Mouse (Mus musculus) liver, adult 2 months (tissue): ENCODE data around the gene Gtpbp8. TPM values are rescaled to one million over a fixed set of nuclear protein-coding genes. Genes with fewer than 3 reads are reported as not detected.

Source experiments
- DNase-seq: peaks from one replicate; pipeline ENCODE4 v3.0.0-alpha.2; 2011; ENCODE audit warnings: low read depth, low spot score; ENCODE audit errors: extremely low read depth
- H3K27ac ChIP-seq: fragments of 200-500 bp; replicated peaks from 2 replicates; pipeline ENCODE4 v1.5.1; 2012; ENCODE audit warnings: low read depth, mild to moderate bottlenecking, control low read depth, inconsistent platforms, low read length; ENCODE audit not compliant: insufficient read depth
- H3K27me3 ChIP-seq: fragments of 200-500 bp; 2 replicates; pipeline ENCODE4 v1.6.1; 2012; ENCODE audit warnings: mild to moderate bottlenecking, moderate library complexity, low read length, inconsistent platforms; ENCODE audit not compliant: control insufficient read depth, insufficient read depth
- H3K36me3 ChIP-seq: fragments of 200-500 bp; 2 replicates; pipeline ENCODE4 v1.6.1; 2012; ENCODE audit warnings: low read length, inconsistent platforms; ENCODE audit not compliant: control insufficient read depth, insufficient read depth
- H3K4me1 ChIP-seq: fragments of 200-500 bp; 2 replicates; pipeline ENCODE4 v1.6.1; 2011; ENCODE audit warnings: low read length; ENCODE audit not compliant: control insufficient read depth, insufficient read depth
- H3K4me3 ChIP-seq: fragments of 200-500 bp; 2 replicates; pipeline ENCODE4 v1.5.1; 2011; ENCODE audit warnings: low read depth, mild to moderate bottlenecking, control low read depth, low read length, moderate library complexity; ENCODE audit not compliant: insufficient read depth
- H3K79me2 ChIP-seq: fragments of 200-500 bp; 2 replicates; pipeline ENCODE4 v1.6.1; 2012; ENCODE audit warnings: inconsistent platforms, mild to moderate bottlenecking, low read length, moderate library complexity; ENCODE audit not compliant: control insufficient read depth, insufficient read depth
- H3K9ac ChIP-seq: fragments of 200-500 bp; 2 replicates; pipeline ENCODE4 v1.6.1; 2012; ENCODE audit warnings: low read depth, mild to moderate bottlenecking, control low read depth, inconsistent platforms, low read length
- CTCF ChIP-seq: fragments of 200-500 bp; IDR thresholded peaks from 2 replicates; pipeline ENCODE4 v1.5.1; 2011; ENCODE audit warnings: low read depth, low read length, control low read depth
- POLR2A ChIP-seq: fragments of 200-500 bp; IDR thresholded peaks from 2 replicates; pipeline ENCODE4 v1.6.1; 2011; ENCODE audit warnings: low read length, control low read depth; ENCODE audit not compliant: insufficient read depth; ENCODE audit errors: extremely low read depth
- WGBS: fragments of 180-500 bp; shearing (Covaris S2); methylation state at CpG from one replicate; pipeline ENCODE4 v1.1.7; 2018; 5-methylcytosine and 5-hydroxymethylcytosine counted together
- polyA plus RNA-seq: library from polyadenylated mRNA; depleted of rRNA; stranded (reverse); fragments of >200 nt; gene quantifications from 2 replicates; pipeline ENCODE4 v1.2.3, GENCODE M21; 2012
- total RNA-seq: library from RNA; depleted of rRNA; stranded (reverse); fragments of >200 nt; gene quantifications from 2 replicates; pipeline ENCODE4 v1.2.3, GENCODE M21; 2014

Gtpbp8 gene
- total and polyA plus RNA-seq, 2 experiments = 3.8 to 11.2 TPM

- no peak for TF ChIP-seq CTCF
- TF ChIP-seq POLR2A = no peak
- peak; percentile 14 for DNase-seq
- H3K4me1 ChIP-seq = no peaks in the 10 kb centered on the region
- H3K4me3 ChIP-seq = peak within 1 kb of the TSS; percentile 60
- peak within 1 kb of the TSS; percentile 44 for H3K9ac ChIP-seq
- no peak within 1 kb of the TSS for H3K27ac ChIP-seq
- H3K36me3 ChIP-seq = no peaks in the 10 kb centered on the region
- 66% methylated on average over 22 of the region's 22 CpGs for WGBS
- no peaks in the 10 kb centered on the region for H3K79me2 ChIP-seq
- H3K27me3 ChIP-seq = no peaks in the 10 kb centered on the region
Measured at GRCm38 (mm10) chr16:44765555-44766319, 19.6 kb upstream of the Gtpbp8 start, which contains the start of gene Cd200r1. Gene Cd200r1 (plus strand): TSS chr16:44765736.

GRCm38 (mm10) chr16:44761811-44762210, 15.6 kb upstream of the Gtpbp8 start:
- whole genome bisulfite sequencing = 58% methylated on average over 1 of the region's 1 CpGs
- no peak overlapping the region for H3K9ac ChIP-seq
- H3K27me3 ChIP-seq = no peaks in the 10 kb centered on the region
- TF ChIP-seq POLR2A (no peak), CTCF (no peak)
- H3K4me3 ChIP-seq = no peak overlapping the region
- no peaks in the 10 kb centered on the region for H3K4me1 ChIP-seq
- DNase-seq = no peak
- no peak overlapping the region for H3K27ac ChIP-seq
- no peaks in the 10 kb centered on the region for H3K36me3 ChIP-seq
- no peaks in the 10 kb centered on the region for H3K79me2 ChIP-seq

GRCm38 (mm10) chr16:44757700-44758099, 11.5 kb upstream of the Gtpbp8 start:
- no peaks in the 10 kb centered on the region for H3K27me3 ChIP-seq
- no peaks in the 10 kb centered on the region for H3K79me2 ChIP-seq
- no peak overlapping the region for H3K4me3 ChIP-seq
- H3K27ac ChIP-seq = no peak overlapping the region
- H3K36me3 ChIP-seq = no peaks in the 10 kb centered on the region
- H3K9ac ChIP-seq = no peak overlapping the region
- DNase-seq = peak; percentile 17
- no peak for TF ChIP-seq POLR2A
- no peak for TF ChIP-seq CTCF
- WGBS = 88% methylated on average over 8 of the region's 8 CpGs
- no peaks in the 10 kb centered on the region for H3K4me1 ChIP-seq

- no peak for TF ChIP-seq POLR2A
- TF ChIP-seq CTCF = no peak
- no peak overlapping the region for H3K9ac ChIP-seq
- H3K79me2 ChIP-seq = no peaks in the 10 kb centered on the region; the same call in 1 of the 2 replicates
- 48% methylated on average over 3 of the region's 3 CpGs for WGBS
- H3K27ac ChIP-seq = no peak overlapping the region
- H3K4me1 ChIP-seq = no peaks in the 10 kb centered on the region
- no peak for DNase-seq
- no peaks in the 10 kb centered on the region for H3K27me3 ChIP-seq
- no peak overlapping the region for H3K4me3 ChIP-seq
- no peaks in the 10 kb centered on the region for H3K36me3 ChIP-seq
Measured at GRCm38 (mm10) chr16:44748007-44748406, 1.8 kb upstream of the Gtpbp8 start.

GRCm38 (mm10) chr16:44745471-44745865, 695 bp downstream of the Gtpbp8 start:
- H3K4me1 ChIP-seq = no peaks in the 10 kb centered on the region
- 3% methylated on average over 14 of the region's 14 CpGs for WGBS
- peak overlapping the region; percentile 69; the same call in 1 of the 2 replicates for H3K27ac ChIP-seq
- H3K9ac ChIP-seq = peak overlapping the region; percentile 71
- no peaks in the 10 kb centered on the region; the same call in 1 of the 2 replicates for H3K79me2 ChIP-seq
- peaks cover 10% of the 10 kb centered on the region; the same call in 1 of the 2 replicates for H3K36me3 ChIP-seq
- H3K27me3 ChIP-seq = no peaks in the 10 kb centered on the region
- peak overlapping the region; percentile 71 for H3K4me3 ChIP-seq
- TF ChIP-seq POLR2A (no peak), CTCF (no peak)
- DNase-seq = no peak

GRCm38 (mm10) chr16:44742753-44743152, 3.4 kb downstream of the Gtpbp8 start:
- Histone ChIP-seq H3K4me1 (no peaks in the 10 kb centered on the region), H3K4me3 (no peak overlapping the region), H3K79me2 (no peaks in the 10 kb centered on the region; the same call in 1 of the 2 replicates), H3K9ac (no peak overlapping the region), H3K36me3 (peaks cover 27% of the 10 kb centered on the region), H3K27ac (no peak overlapping the region), H3K27me3 (no peaks in the 10 kb centered on the region)
- 93% methylated on average over 1 of the region's 1 CpGs for WGBS
- TF ChIP-seq POLR2A (no peak), CTCF (no peak)
- DNase-seq = no peak
